Mouse (Mus musculus): ENCODE measurements at regions not wholly inside any gene's neighbourhood (a gene's known extent, or its start where the extent isn't known, plus 50 kb on each side); places are given as distances from the start of the nearest gene placed in this dataset.

DNA sequence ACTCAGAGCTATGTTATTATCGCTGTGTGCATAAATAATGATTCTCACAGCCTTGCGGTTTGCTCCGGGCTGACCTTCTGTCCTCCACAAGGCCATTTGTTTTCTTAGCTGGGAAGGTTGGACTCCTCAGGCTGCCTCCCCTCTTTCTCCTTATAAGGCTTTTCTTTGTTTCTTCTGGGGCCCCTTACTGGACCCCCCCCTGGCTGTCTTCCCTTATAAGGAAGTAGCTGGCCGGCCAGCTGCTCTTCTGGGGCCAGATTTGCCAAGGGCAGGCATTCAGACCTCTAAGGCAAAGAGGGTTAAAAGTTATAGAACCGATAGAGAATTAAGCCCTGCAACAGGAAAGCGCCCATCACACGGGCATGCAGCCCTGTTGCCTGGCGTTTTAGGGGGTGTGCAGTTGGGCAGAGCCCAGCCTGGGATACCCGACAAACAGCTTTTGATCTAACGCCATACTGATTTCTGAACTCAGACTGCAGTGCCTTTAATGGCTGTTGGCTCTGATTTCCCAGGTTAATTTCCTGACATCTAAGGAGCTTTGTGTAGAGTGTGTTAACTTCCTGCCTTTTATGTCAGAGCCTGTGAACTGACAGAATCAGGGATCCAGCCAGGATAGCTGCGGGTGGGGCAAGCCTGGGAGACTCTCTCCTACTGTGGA, 66.1 kb upstream of the Serp2 start:
- H3K4me2 ChIP-seq (ENCODE audit: low read depth, low read length): peak overlapping the region; percentile 22; the same call in 1 of the 2 replicates
- H3K27me3 ChIP-seq (ENCODE audit: control insufficient read depth, insufficient read depth, low read length): no peaks in the 10 kb centered on the region
- peaks cover 30% of the 10 kb centered on the region for H3K4me1 ChIP-seq (ENCODE audit: control insufficient read depth, insufficient read depth)
- no peaks in the 10 kb centered on the region for H3K36me3 ChIP-seq (replicated peaks; ENCODE audit: control insufficient read depth, insufficient read depth, low read length)
- H3K27ac ChIP-seq (ENCODE audit: low read depth): peak overlapping the region; percentile 47
- H3K9me3 ChIP-seq (replicated peaks; ENCODE audit: control insufficient read depth, low read length): no peaks in the 10 kb centered on the region
- 17% methylated on average over 11 of the region's 11 CpGs for WGBS
- DNase-seq (ENCODE audit: low spot score) (peak; percentile 51), ATAC-seq (ENCODE audit: insufficient read depth, low read depth) (peak; percentile 27; the same call in 1 of the 2 replicates)
- TF ChIP-seq EP300 (IDR thresholded peaks at IDR 0.05; ENCODE audit: low read depth): no peak
- TF ChIP-seq CTCF (IDR thresholded peaks at IDR 0.05; ENCODE audit: low read depth): no peak
- no peak overlapping the region; the same call in 1 of the 2 replicates for H3K9ac ChIP-seq (replicated peaks; ENCODE audit: low read depth, low read length)
- no peak overlapping the region for H3K4me3 ChIP-seq (ENCODE audit: low read depth, low read length)

DNA sequence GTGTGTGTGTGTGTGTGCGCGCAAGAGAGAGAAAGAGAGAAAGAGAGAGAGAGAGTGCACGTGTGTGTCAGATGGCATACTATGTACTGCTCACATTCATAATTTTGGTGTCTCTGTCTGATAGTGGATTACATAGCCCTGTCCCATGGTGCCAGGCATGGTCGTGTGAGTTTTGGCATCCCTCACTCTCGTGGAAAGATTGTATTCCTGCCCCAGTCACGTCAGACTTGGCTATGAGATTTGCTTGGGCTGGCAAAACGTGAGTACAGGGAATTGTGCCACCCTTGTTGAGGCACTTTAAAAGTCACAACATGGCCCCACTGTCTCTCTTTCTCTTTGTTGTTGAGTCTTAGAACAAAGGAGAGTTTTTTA, 62.3 kb upstream of the Serp2 start:
- Histone ChIP-seq H3K9me3 (replicated peaks; ENCODE audit: control insufficient read depth, low read length) (no peaks in the 10 kb centered on the region), H3K4me2 (ENCODE audit: low read depth, low read length) (no peak overlapping the region), H3K4me3 (ENCODE audit: low read depth, low read length) (no peak overlapping the region), H3K27me3 (ENCODE audit: control insufficient read depth, insufficient read depth, low read length) (no peaks in the 10 kb centered on the region), H3K36me3 (replicated peaks; ENCODE audit: control insufficient read depth, insufficient read depth, low read length) (no peaks in the 10 kb centered on the region), H3K9ac (replicated peaks; ENCODE audit: low read depth, low read length) (no peak overlapping the region), H3K27ac (ENCODE audit: low read depth) (no peak overlapping the region), H3K4me1 (ENCODE audit: control insufficient read depth, insufficient read depth) (peaks cover 26% of the 10 kb centered on the region)
- ATAC-seq (ENCODE audit: insufficient read depth, low read depth) (no peak), DNase-seq (ENCODE audit: low spot score) (no peak)
- TF ChIP-seq CTCF (IDR thresholded peaks at IDR 0.05; ENCODE audit: low read depth) (no peak), EP300 (IDR thresholded peaks at IDR 0.05; ENCODE audit: low read depth) (no peak)
- WGBS: 62% methylated on average over 7 of the region's 7 CpGs

DNA sequence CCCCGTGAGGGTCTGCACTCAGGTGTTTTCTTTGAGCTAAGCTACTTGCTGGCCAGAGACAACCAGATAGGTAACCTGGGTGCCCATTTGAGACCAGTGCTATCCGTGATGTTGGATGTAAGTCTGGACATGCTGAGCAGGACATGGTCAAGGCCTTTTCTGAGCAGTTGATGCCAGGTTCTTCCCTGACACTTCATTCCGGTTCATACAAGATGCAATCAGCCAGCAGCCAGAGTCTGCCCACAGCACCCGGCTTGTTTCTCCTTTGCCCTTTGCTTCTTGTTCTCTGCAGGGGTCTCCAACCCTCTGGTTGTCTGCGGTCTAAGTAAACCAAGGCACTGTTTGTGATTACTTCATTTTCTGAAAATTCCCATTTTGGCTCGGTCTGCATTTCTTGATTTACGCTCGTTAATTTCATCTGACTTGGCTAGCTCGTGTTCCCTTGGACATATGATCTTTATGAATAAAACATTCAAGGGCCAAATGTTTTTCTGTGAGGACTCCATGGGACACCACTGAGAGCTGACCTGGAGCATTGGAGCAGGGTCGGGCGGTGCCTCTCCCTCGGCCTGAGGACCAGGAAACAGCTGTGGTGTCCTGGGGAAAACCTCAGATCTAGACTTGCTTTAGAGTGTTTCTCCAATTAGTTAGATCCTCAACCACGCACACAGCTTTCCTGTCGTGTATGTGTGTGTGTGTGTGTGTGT, 61.8 kb upstream of the Serp2 start:
- H3K4me2 ChIP-seq (ENCODE audit: low read depth, low read length): no peak overlapping the region
- TF ChIP-seq CTCF (IDR thresholded peaks at IDR 0.05; ENCODE audit: low read depth) (no peak), EP300 (IDR thresholded peaks at IDR 0.05; ENCODE audit: low read depth) (no peak)
- no peak overlapping the region for H3K27ac ChIP-seq (ENCODE audit: low read depth)
- H3K36me3 ChIP-seq (replicated peaks; ENCODE audit: control insufficient read depth, insufficient read depth, low read length): no peaks in the 10 kb centered on the region
- 71% methylated on average over 14 of the region's 14 CpGs for WGBS
- ATAC-seq (ENCODE audit: insufficient read depth, low read depth) (no peak), DNase-seq (ENCODE audit: low spot score) (no peak)
- no peak overlapping the region for H3K9ac ChIP-seq (replicated peaks; ENCODE audit: low read depth, low read length)
- H3K27me3 ChIP-seq (ENCODE audit: control insufficient read depth, insufficient read depth, low read length): no peaks in the 10 kb centered on the region
- H3K4me3 ChIP-seq (ENCODE audit: low read depth, low read length): no peak overlapping the region
- H3K9me3 ChIP-seq (replicated peaks; ENCODE audit: control insufficient read depth, low read length): no peaks in the 10 kb centered on the region
- peaks cover 26% of the 10 kb centered on the region for H3K4me1 ChIP-seq (ENCODE audit: control insufficient read depth, insufficient read depth)

DNA sequence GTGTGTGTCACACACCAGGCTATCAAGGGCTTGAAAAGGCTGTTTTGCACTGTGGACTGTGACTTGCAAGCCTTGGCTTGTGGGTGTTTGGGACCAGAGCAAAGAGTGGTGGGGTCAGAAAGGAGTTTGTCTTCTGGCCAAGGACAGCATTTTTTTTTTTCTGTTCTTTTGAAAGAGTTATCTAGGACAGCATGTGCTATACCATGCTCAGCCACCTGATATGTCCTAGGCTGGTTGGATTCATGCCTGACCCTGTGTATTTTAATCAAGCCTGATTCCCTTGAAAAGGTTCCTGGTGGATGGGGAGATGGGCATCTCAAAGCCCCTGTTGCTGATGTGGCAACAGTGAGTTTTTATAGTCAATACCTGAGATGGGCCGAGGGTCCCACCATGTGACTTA, 61.2 kb upstream of the Serp2 start:
- Histone ChIP-seq H3K9me3 (replicated peaks; ENCODE audit: control insufficient read depth, low read length) (no peaks in the 10 kb centered on the region), H3K27ac (ENCODE audit: low read depth) (peak overlapping the region; percentile 30; the same call in 1 of the 2 replicates), H3K4me2 (ENCODE audit: low read depth, low read length) (no peak overlapping the region), H3K4me3 (ENCODE audit: low read depth, low read length) (no peak overlapping the region), H3K36me3 (replicated peaks; ENCODE audit: control insufficient read depth, insufficient read depth, low read length) (no peaks in the 10 kb centered on the region), H3K9ac (replicated peaks; ENCODE audit: low read depth, low read length) (no peak overlapping the region), H3K27me3 (ENCODE audit: control insufficient read depth, insufficient read depth, low read length) (no peaks in the 10 kb centered on the region), H3K4me1 (ENCODE audit: control insufficient read depth, insufficient read depth) (peaks cover 21% of the 10 kb centered on the region)
- TF ChIP-seq CTCF (IDR thresholded peaks at IDR 0.05; ENCODE audit: low read depth) (no peak), EP300 (IDR thresholded peaks at IDR 0.05; ENCODE audit: low read depth) (no peak)
- ATAC-seq (ENCODE audit: insufficient read depth, low read depth) (no peak), DNase-seq (ENCODE audit: low spot score) (no peak)
- 88% methylated on average over 1 of the region's 1 CpGs for WGBS

DNA sequence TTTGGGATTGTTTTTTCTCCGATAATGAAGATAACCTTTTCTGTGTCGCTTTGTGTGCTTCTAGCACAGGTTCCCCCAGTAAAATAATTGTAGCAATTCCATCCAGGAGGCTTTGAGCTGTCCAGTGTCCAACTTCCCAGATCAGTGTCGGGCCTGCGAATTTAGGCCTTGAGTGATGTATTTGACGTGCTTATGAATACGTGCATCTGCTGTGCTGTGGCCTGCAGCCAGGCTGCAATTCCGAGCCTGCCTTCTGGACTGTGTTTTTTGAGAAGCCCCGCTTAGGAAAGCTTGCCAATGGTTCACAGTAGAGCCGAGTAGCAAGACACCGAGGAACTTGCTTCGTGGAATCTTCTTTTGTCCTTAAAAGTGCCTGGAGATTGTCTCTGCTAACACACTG, 60.8 kb upstream of the Serp2 start:
- no peak overlapping the region for H3K4me2 ChIP-seq (ENCODE audit: low read depth, low read length)
- peaks cover 16% of the 10 kb centered on the region for H3K4me1 ChIP-seq (ENCODE audit: control insufficient read depth, insufficient read depth)
- WGBS: 50% methylated on average over 11 of the region's 11 CpGs
- no peak for ATAC-seq (ENCODE audit: insufficient read depth, low read depth)
- H3K36me3 ChIP-seq (replicated peaks; ENCODE audit: control insufficient read depth, insufficient read depth, low read length): no peaks in the 10 kb centered on the region
- TF ChIP-seq CTCF (IDR thresholded peaks at IDR 0.05; ENCODE audit: low read depth): no peak
- TF ChIP-seq EP300 (IDR thresholded peaks at IDR 0.05; ENCODE audit: low read depth): no peak
- no peaks in the 10 kb centered on the region for H3K27me3 ChIP-seq (ENCODE audit: control insufficient read depth, insufficient read depth, low read length)
- H3K9me3 ChIP-seq (replicated peaks; ENCODE audit: control insufficient read depth, low read length): no peaks in the 10 kb centered on the region
- H3K4me3 ChIP-seq (ENCODE audit: low read depth, low read length): no peak overlapping the region
- DNase-seq (ENCODE audit: low spot score): no peak
- peak overlapping the region; percentile 30 for H3K27ac ChIP-seq (ENCODE audit: low read depth)
- H3K9ac ChIP-seq (replicated peaks; ENCODE audit: low read depth, low read length): no peak overlapping the region
